Mouse (Mus musculus): Measurements from ENCODE around the gene Efemp1. TPM values are rescaled to one million over a fixed set of nuclear protein-coding genes. Genes with fewer than 3 reads are reported as not detected.

Gene Efemp1
- polyA plus RNA-seq, 1 experiment = 11.1 TPM

DNA sequence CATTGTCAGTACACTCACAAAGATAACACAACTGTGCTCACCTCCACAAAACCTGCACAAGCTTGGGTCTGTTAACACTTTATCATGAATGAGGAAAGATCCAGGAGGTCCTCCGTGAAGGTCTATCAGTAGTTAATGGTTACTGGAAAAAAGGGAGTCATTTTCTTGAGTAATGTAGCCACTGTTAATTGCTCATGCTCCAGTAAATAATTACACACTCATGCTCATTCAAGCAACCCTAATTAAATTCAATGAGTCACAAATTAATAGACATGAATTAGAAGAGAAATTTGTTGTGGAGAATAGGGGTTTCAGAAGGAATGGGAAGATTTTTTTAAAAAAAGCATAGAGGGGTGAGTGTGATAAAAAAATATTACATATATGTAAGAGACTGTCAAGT, 108.4 kb downstream of the Efemp1 start:
- TF ChIP-seq POLR2A (IDR thresholded peaks at IDR 0.05; ENCODE audit: control insufficient read depth, extremely low read depth, insufficient read depth, low read length, poor library complexity) = no peak
- no peak for TF ChIP-seq CTCF (IDR thresholded peaks at IDR 0.05; ENCODE audit: borderline replicate concordance, control insufficient read depth, extremely low read depth, insufficient read depth, low read length, poor library complexity)
- Histone ChIP-seq H3K4me1 (replicated peaks; ENCODE audit: control insufficient read depth, insufficient read depth, low read length) (no peaks in the 10 kb centered on the region), H3K27ac (ENCODE audit: control insufficient read depth, insufficient read depth, low read length) (no peak overlapping the region), H3K4me3 (ENCODE audit: control insufficient read depth, insufficient read depth, low read length) (no peak overlapping the region), H3K36me3 (ENCODE audit: control insufficient read depth, insufficient read depth, low read length) (no peaks in the 10 kb centered on the region), H3K27me3 (ENCODE audit: control insufficient read depth, insufficient read depth, low read length) (no peaks in the 10 kb centered on the region)
- DNase-seq = no peak
- 97% methylated on average over 1 of the region's 1 CpGs for WGBS
